Mouse (Mus musculus): ENCODE results near the gene Slc26a6. TPM values are rescaled to one million over a fixed set of nuclear protein-coding genes. Genes with fewer than 3 reads are reported as not detected.

Slc26a6 gene
- polyA plus RNA-seq, 1 experiment from 2014 or later, result 19.0 TPM

GRCm38 (mm10) chr9:108936418-108937364 lies 83.6 kb downstream of the Slc26a6 start, which contains the start of gene Uqcrc1:
TSS of gene Uqcrc1 (plus strand) at chr9:108936633.
- Histone ChIP-seq H3K27ac (ENCODE audit: low read length) (peak within 1 kb of the TSS; percentile 77), H3K9ac (ENCODE audit: low read depth, low read length) (peak within 1 kb of the TSS; percentile 97), H3K4me2 (ENCODE audit: low read length) (peak within 1 kb of the TSS; percentile 67), H3K4me1 (ENCODE audit: control insufficient read depth, insufficient read depth, low read length) (peaks cover 8% of the 10 kb centered on the region), H3K4me3 (ENCODE audit: low read depth, low read length) (peak within 1 kb of the TSS; percentile 96), H3K27me3 (ENCODE audit: control insufficient read depth, insufficient read depth, low read depth, low read length) (no peaks in the 10 kb centered on the region), H3K36me3 (ENCODE audit: control insufficient read depth, insufficient read depth, low read length) (peaks cover 16% of the 10 kb centered on the region), H3K9me3 (replicated peaks; ENCODE audit: control insufficient read depth, low read length, poor library complexity, severe bottlenecking) (no peaks in the 10 kb centered on the region)
- peak; percentile 90 for ATAC-seq
- WGBS, result 1% methylated on average over 58 of the region's 58 CpGs

- H3K27ac ChIP-seq (ENCODE audit: low read length), result no peak overlapping the region
- no peak overlapping the region for H3K9ac ChIP-seq (ENCODE audit: low read depth, low read length)
- no peak for ATAC-seq
- no peak overlapping the region for H3K4me2 ChIP-seq (ENCODE audit: low read length)
- H3K27me3 ChIP-seq (ENCODE audit: control insufficient read depth, insufficient read depth, low read depth, low read length), result no peaks in the 10 kb centered on the region
- no peak overlapping the region for H3K4me3 ChIP-seq (ENCODE audit: low read depth, low read length)
- WGBS, result 89% methylated on average over 9 of the region's 9 CpGs
- peaks cover 72% of the 10 kb centered on the region for H3K36me3 ChIP-seq (ENCODE audit: control insufficient read depth, insufficient read depth, low read length)
- no peaks in the 10 kb centered on the region for H3K9me3 ChIP-seq (replicated peaks; ENCODE audit: control insufficient read depth, low read length, poor library complexity, severe bottlenecking)
- no peaks in the 10 kb centered on the region for H3K4me1 ChIP-seq (ENCODE audit: control insufficient read depth, insufficient read depth, low read length)
Measured at GRCm38 (mm10) chr9:108945111-108945510, 92.0 kb downstream of the Slc26a6 start.

- WGBS, result 91% methylated on average over 5 of the region's 5 CpGs
- no peak for ATAC-seq
- Histone ChIP-seq H3K27ac (ENCODE audit: low read length) (no peak overlapping the region), H3K4me2 (ENCODE audit: low read length) (no peak overlapping the region), H3K4me3 (ENCODE audit: low read depth, low read length) (no peak overlapping the region), H3K4me1 (ENCODE audit: control insufficient read depth, insufficient read depth, low read length) (no peaks in the 10 kb centered on the region), H3K36me3 (ENCODE audit: control insufficient read depth, insufficient read depth, low read length) (peaks cover 73% of the 10 kb centered on the region), H3K9ac (ENCODE audit: low read depth, low read length) (no peak overlapping the region), H3K27me3 (ENCODE audit: control insufficient read depth, insufficient read depth, low read depth, low read length) (no peaks in the 10 kb centered on the region), H3K9me3 (replicated peaks; ENCODE audit: control insufficient read depth, low read length, poor library complexity, severe bottlenecking) (no peaks in the 10 kb centered on the region)
Measured at GRCm38 (mm10) chr9:108945608-108946007, 92.5 kb downstream of the Slc26a6 start.

GRCm38 (mm10) chr9:108949231-108949966 lies 96.3 kb downstream of the Slc26a6 start:
- H3K27me3 ChIP-seq (ENCODE audit: control insufficient read depth, insufficient read depth, low read depth, low read length), result peaks cover 19% of the 10 kb centered on the region
- no peak for ATAC-seq
- no peak overlapping the region for H3K4me3 ChIP-seq (ENCODE audit: low read depth, low read length)
- H3K27ac ChIP-seq (ENCODE audit: low read length), result no peak overlapping the region
- WGBS, result 91% methylated on average over 13 of the region's 13 CpGs
- H3K9ac ChIP-seq (ENCODE audit: low read depth, low read length), result no peak overlapping the region
- no peaks in the 10 kb centered on the region for H3K9me3 ChIP-seq (replicated peaks; ENCODE audit: control insufficient read depth, low read length, poor library complexity, severe bottlenecking)
- no peak overlapping the region for H3K4me2 ChIP-seq (ENCODE audit: low read length)
- H3K4me1 ChIP-seq (ENCODE audit: control insufficient read depth, insufficient read depth, low read length), result no peaks in the 10 kb centered on the region
- H3K36me3 ChIP-seq (ENCODE audit: control insufficient read depth, insufficient read depth, low read length), result peaks cover 54% of the 10 kb centered on the region

- Histone ChIP-seq H3K36me3 (ENCODE audit: control insufficient read depth, insufficient read depth, low read length) (peaks cover 47% of the 10 kb centered on the region), H3K4me1 (ENCODE audit: control insufficient read depth, insufficient read depth, low read length) (no peaks in the 10 kb centered on the region), H3K9me3 (replicated peaks; ENCODE audit: control insufficient read depth, low read length, poor library complexity, severe bottlenecking) (no peaks in the 10 kb centered on the region), H3K27ac (ENCODE audit: low read length) (no peak overlapping the region), H3K27me3 (ENCODE audit: control insufficient read depth, insufficient read depth, low read depth, low read length) (peaks cover 19% of the 10 kb centered on the region), H3K9ac (ENCODE audit: low read depth, low read length) (no peak overlapping the region), H3K4me3 (ENCODE audit: low read depth, low read length) (no peak overlapping the region), H3K4me2 (ENCODE audit: low read length) (no peak overlapping the region)
- 90% methylated on average over 9 of the region's 9 CpGs for WGBS
- ATAC-seq, result no peak
Measured at GRCm38 (mm10) chr9:108949967-108950728, 97.1 kb downstream of the Slc26a6 start.

- Histone ChIP-seq H3K4me3 (ENCODE audit: low read depth, low read length) (no peak within 1 kb of the TSS), H3K36me3 (ENCODE audit: control insufficient read depth, insufficient read depth, low read length) (peaks cover 23% of the 10 kb centered on the region), H3K4me2 (ENCODE audit: low read length) (no peak within 1 kb of the TSS), H3K27ac (ENCODE audit: low read length) (no peak within 1 kb of the TSS), H3K4me1 (ENCODE audit: control insufficient read depth, insufficient read depth, low read length) (no peaks in the 10 kb centered on the region), H3K27me3 (ENCODE audit: control insufficient read depth, insufficient read depth, low read depth, low read length) (peaks cover 19% of the 10 kb centered on the region), H3K9me3 (replicated peaks; ENCODE audit: control insufficient read depth, low read length, poor library complexity, severe bottlenecking) (no peaks in the 10 kb centered on the region), H3K9ac (ENCODE audit: low read depth, low read length) (peak within 1 kb of the TSS; percentile 41; the same call in 1 of the 2 replicates)
- ATAC-seq, result no peak
- WGBS, result 10% methylated on average over 15 of the region's 15 CpGs
Measured at GRCm38 (mm10) chr9:108953081-108953636, 100.1 kb downstream of the Slc26a6 start, which contains the start of gene Col7a1. TSS of gene Col7a1 (plus strand) at chr9:108953586.

GRCm38 (mm10) chr9:108955241-108955640 lies 102.2 kb downstream of the Slc26a6 start:
- Histone ChIP-seq H3K4me1 (ENCODE audit: control insufficient read depth, insufficient read depth, low read length) (no peaks in the 10 kb centered on the region), H3K9me3 (replicated peaks; ENCODE audit: control insufficient read depth, low read length, poor library complexity, severe bottlenecking) (no peaks in the 10 kb centered on the region), H3K4me2 (ENCODE audit: low read length) (no peak overlapping the region), H3K4me3 (ENCODE audit: low read depth, low read length) (no peak overlapping the region), H3K9ac (ENCODE audit: low read depth, low read length) (no peak overlapping the region), H3K27ac (ENCODE audit: low read length) (no peak overlapping the region), H3K36me3 (ENCODE audit: control insufficient read depth, insufficient read depth, low read length) (peaks cover 3% of the 10 kb centered on the region), H3K27me3 (ENCODE audit: control insufficient read depth, insufficient read depth, low read depth, low read length) (peaks cover 19% of the 10 kb centered on the region)
- WGBS, result 81% methylated on average over 11 of the region's 11 CpGs
- ATAC-seq, result no peak

- Histone ChIP-seq H3K4me3 (ENCODE audit: low read depth, low read length) (no peak overlapping the region), H3K27me3 (ENCODE audit: control insufficient read depth, insufficient read depth, low read depth, low read length) (peaks cover 19% of the 10 kb centered on the region), H3K9me3 (replicated peaks; ENCODE audit: control insufficient read depth, low read length, poor library complexity, severe bottlenecking) (no peaks in the 10 kb centered on the region), H3K27ac (ENCODE audit: low read length) (no peak overlapping the region), H3K4me2 (ENCODE audit: low read length) (no peak overlapping the region), H3K4me1 (ENCODE audit: control insufficient read depth, insufficient read depth, low read length) (no peaks in the 10 kb centered on the region), H3K9ac (ENCODE audit: low read depth, low read length) (no peak overlapping the region), H3K36me3 (ENCODE audit: control insufficient read depth, insufficient read depth, low read length) (no peaks in the 10 kb centered on the region; the same call in 1 of the 2 replicates)
- WGBS, result 89% methylated on average over 11 of the region's 11 CpGs
- no peak for ATAC-seq
Measured at GRCm38 (mm10) chr9:108955846-108956245, 102.8 kb downstream of the Slc26a6 start.
